Mouse (Mus musculus) frontal cortex, postnatal 25 days (tissue): Measurements from ENCODE around the gene Tex2.

Experiments used
- DNase-seq, 2 experiments: peaks; one replicate each; pipeline ENCODE4 v3.0.0; 2022; ENCODE audit warnings: low spot score in 2 of 2

The Tex2 gene

DNA sequence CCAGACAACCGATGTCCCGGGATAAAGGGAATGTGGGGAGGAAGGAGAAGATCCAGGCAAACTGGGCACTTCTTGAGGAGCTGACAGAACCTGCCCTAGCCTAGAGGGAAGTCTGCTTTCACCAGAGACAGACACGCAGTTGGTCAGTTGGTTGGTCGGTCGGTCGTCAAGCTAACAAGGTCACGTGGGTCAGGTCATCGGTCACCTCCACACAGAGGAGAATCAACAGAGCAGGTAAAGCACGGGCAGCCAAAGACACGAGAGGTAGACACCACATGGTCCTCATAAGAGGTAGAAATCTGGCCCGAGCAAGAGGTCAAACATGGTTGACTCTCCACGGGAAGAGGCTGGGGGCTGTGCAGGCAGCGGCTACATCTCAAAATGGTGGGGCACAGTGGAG lies 70.2 kb downstream of the Tex2 start:
- DNase-seq: no peak

GRCm38 (mm10) chr11:106542385-106542784 lies 70.8 kb downstream of the Tex2 start:
- no peak for DNase-seq

DNA sequence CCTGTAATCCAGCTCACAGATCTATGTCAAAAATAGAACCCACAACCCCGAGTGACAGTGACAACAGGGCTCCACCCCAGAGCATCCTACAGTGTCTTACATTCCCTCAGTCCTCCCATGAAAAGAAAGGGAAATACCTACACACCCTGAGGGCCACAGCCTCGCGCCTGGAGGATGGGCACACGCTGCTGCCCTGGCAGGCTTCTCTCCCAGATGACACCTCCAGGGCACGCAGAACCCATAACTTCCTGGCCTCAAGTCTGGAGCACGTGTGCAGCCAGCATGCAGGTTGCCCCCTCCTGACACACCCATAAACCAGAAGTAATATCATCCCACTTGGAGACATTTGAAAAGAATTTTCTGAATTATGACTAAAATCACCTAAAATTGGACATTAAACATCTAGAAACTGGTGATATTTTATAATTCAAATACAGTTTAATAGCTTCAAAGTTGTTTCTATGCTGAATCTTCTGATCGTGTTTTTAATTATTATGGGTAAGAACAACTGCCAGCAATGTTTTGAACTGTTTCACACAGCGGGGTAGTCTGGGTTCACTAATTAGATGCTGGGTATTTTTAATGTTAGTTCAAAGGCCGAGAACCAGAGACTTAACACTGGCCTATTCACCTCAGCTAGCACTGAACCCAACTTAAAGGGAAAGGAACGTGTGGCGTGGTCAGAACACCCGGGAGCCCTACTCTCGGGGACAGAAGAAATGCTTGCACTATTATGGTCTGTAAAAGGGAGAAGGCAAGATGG lies 72.5 kb downstream of the Tex2 start:
- no peak for DNase-seq

- no peak for DNase-seq
These were observed 76.8 kb downstream of the Tex2 start for GRCm38 (mm10) chr11:106536253-106536912.

DNA sequence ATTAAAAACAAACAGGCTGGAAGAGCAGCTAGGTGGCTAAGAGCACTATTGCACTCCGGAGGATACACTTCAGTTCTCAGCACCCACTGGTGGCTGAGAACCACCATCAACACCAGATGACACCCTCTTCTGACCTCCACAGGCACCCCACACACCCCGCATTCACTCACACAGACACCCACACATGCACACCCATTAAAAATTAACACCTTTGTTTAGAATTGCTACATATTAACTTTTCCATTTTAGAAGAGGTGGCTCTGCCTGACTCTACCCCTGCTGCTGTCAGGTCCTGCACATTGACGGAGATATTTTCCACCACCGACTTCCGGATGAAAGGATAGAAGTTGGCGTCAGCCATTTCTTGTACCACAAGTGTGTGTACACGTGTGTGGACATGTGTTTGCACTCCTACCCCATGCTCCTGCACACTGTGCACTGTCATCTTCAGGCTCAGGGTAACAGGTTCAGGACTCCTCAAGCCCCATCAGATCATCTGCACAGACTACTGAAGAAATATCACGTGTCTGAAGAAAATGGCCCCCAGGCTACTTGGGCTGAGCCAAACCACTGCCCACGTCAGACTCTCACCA lies 77.5 kb downstream of the Tex2 start:
- DNase-seq: no peak

GRCm38 (mm10) chr11:106532248-106532790 lies 80.9 kb downstream of the Tex2 start:
- no peak for DNase-seq

DNA sequence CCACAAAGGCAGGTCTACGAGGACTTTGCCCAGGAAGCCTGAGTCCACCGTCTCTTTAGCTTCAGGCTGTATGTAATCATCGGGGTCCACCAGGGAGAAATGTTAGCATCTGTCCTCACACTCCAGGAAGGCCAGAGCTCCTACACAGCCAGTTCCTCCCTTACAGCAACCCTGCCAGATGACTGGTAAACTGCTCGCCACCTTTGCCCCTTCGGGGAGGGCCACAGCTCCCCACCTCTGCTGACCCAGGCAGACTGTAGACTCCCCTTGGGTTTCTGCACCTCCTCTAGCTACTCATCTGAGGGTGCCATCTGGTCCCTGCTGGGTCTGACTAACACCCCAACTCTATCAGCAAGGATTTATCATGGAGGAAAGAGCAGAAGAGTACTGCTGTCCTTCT lies 83.4 kb downstream of the Tex2 start:
- no peak for DNase-seq

DNA sequence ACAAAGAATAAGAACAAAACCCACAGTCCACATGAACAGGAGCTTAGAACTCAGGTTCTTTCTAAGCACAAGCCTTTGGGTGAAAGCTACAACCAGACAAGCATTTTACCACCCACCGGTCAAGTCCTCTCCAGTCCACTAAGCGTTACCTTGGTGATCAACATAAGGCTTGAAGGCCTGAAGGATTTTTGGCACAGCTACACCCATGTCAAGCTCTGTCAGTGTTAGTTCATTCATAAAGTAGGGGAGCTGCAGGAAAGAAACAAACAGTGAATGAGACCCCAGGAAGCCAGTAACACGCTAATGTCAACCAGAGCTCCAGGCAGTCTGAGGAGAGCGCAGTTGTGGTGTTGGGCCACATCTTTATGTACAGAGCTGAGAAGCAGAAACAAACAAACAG lies 84.1 kb downstream of the Tex2 start:
- no peak for DNase-seq

GRCm38 (mm10) chr11:106527926-106528325 lies 85.3 kb downstream of the Tex2 start:
- no peak for DNase-seq

GRCm38 (mm10) chr11:106527147-106527821 lies 85.9 kb downstream of the Tex2 start:
- no peak for DNase-seq

DNA sequence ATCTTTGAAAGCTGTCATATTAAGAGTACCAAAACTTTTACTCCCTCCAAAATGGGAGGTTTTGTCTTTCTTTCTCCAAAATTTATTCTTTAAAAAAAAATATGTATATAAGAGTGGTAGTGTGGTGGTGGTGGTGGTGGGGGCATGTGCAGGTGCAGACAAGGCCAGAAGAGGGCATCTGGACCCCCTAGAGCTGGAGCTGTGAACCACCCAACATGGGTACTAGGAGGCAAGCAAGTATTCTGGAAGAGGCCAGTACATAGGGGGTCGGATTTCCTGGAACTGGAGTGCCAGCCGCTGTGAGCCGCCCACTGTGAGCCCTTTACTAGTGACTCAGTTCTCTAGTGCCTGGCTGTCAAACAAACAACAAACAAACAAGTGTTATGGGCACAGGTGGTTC lies 90.7 kb downstream of the Tex2 start:
- DNase-seq: no peak

DNA sequence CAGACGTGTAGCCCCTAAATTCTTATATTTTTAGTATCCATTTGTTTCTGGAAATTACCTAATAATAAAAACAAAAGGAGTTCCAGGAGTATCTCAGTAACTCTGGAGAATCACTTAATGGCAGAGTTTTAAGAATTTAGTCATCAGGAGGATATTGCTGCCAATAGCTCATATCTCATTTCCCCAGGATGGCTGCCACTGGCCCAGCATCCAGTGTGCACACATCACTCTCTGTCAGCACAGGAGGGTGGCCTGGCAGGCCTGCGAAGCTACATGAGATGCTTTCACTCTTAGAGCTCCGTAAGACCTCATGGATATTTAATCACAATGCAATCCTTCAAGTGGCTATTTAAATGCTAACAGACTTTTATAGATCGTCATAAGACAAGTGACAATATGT lies 91.6 kb downstream of the Tex2 start:
- DNase-seq: no peak

DNA sequence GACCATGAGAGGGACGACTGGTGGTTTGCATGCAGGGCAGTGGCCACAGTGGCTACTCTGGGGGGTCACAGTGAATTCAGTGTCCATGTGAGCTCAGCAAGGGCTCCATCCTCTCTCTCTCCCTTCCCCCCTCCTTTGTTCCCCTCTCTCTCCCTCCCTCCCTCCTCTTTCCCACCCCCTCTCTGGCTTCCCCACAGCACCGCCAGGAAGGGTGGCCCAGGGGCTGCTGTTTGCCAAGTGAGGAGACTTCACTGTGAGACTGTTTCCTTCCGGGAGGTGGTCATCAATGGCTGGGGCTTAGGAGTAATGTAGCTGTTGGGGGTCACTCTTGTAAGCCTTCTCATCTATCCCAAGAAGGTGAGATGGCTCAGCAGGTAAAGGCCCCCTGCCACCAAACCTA lies 92.8 kb downstream of the Tex2 start:
- DNase-seq: no peak

- DNase-seq: no peak
These were observed 93.7 kb downstream of the Tex2 start for GRCm38 (mm10) chr11:106519519-106519918.

GRCm38 (mm10) chr11:106518391-106518790 lies 94.8 kb downstream of the Tex2 start:
- DNase-seq: no peak

- DNase-seq: no peak
These were observed 98.0 kb downstream of the Tex2 start for GRCm38 (mm10) chr11:106515079-106515745.

- DNase-seq: no peak
These were observed 98.8 kb downstream of the Tex2 start for GRCm38 (mm10) chr11:106514446-106514845.

- DNase-seq: peak; percentile 39 to 49
These were observed 100.1 kb downstream of the Tex2 start for GRCm38 (mm10) chr11:106513166-106513565.

DNA sequence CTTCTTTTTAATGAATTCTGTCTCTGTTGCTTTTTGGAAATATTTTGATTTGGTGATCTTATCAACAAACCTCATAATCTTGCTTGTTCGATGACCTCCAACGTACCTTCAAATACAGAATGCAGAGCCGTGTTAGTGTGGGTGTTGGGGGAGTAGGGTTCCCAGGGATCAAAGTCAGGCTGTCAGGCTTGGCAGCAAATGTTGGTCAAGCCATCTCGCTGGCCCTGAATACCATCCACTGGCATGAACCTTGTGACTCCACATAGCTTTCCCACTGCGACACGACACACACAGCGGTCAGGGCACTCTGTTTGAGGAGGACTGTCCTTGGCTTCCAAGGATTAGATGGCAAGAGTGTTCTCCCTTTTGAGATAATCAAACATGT lies 101.2 kb downstream of the Tex2 start:
- no peak for DNase-seq

- DNase-seq: no peak
These were observed 101.8 kb downstream of the Tex2 start for GRCm38 (mm10) chr11:106511236-106512005.

DNA sequence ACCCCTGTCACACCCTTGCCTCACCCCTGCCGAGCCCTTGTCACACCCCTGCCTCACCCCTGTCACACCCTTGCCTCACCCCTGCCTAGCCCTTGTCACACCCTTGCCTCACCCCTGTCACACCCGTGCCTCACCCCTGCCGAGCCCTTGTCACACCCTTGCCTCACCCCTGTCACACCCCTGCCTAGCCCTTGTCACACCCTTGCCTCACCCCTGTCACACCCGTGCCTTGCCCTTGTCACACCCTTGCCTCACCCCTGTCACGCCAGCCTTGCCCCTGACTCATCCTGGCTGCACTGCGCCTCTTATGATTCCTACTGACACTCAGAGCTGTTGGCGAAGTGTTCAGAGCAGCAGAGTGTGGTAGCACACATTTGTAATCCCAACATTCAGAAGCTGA lies 105.6 kb downstream of the Tex2 start:
- DNase-seq: no peak
